Mouse (Mus musculus) liver, postnatal 0 days (tissue): ENCODE measurements at regions not wholly inside any gene's neighbourhood (a gene's known extent, or its start where the extent isn't known, plus 50 kb on each side); places are given as distances from the start of the nearest gene placed in this dataset.

ENCODE experiments used
- CTCF ChIP-seq: sonication (generic); IDR thresholded peaks from 2 replicates; pipeline ENCODE4 v1.5.1; 2016; ENCODE audit warnings: antibody characterized with exemption, low read depth
- EP300 ChIP-seq: IDR thresholded peaks from 2 replicates; pipeline ENCODE4 v1.6.1; 2016; ENCODE audit warnings: antibody characterized with exemption, low read depth, mild to moderate bottlenecking

GRCm38 (mm10) chr7:111157287-111157686, 74.5 kb upstream of the Eif4g2 start:
- TF ChIP-seq CTCF = no peak
- no peak for TF ChIP-seq EP300
